Mouse (Mus musculus) liver, postnatal 0 days (tissue): ENCODE data around the gene Tmem94. TPM values are rescaled to one million over a fixed set of nuclear protein-coding genes. Genes with fewer than 3 reads are reported as not detected.

Source experiments
- ATAC-seq: fragments of 200-750 bp; cut with Nextera tagmentation; 2 replicates; pipeline ENCODE4 v1.8.0; 2017; ENCODE audit warnings: mild to moderate bottlenecking, moderate library complexity
- DNase-seq: peaks from one replicate; pipeline ENCODE4 v3.0.0-alpha.2; 2016
- H3K27ac ChIP-seq: fragments of 300-500 bp; sonication (generic); 2 replicates; pipeline ENCODE4 v1.5.1; 2014; ENCODE audit warnings: antibody characterized with exemption, moderate library complexity, mild to moderate bottlenecking, low read depth
- H3K27me3 ChIP-seq: fragments of 300-500 bp; sonication (generic); 2 replicates; pipeline ENCODE4 v1.6.1; 2014; ENCODE audit warnings: low read length, control low read depth, mixed read lengths; ENCODE audit not compliant: insufficient read depth
- H3K36me3 ChIP-seq: fragments of 300-500 bp; sonication (generic); replicated peaks from 2 replicates; pipeline ENCODE4 v1.6.1; 2014; ENCODE audit warnings: mild to moderate bottlenecking, control low read depth, low read length, moderate library complexity, mixed read lengths; ENCODE audit not compliant: insufficient read depth
- H3K4me1 ChIP-seq: fragments of 300-500 bp; sonication (generic); 2 replicates; pipeline ENCODE4 v1.6.1; 2014; ENCODE audit warnings: antibody characterized with exemption, mild to moderate bottlenecking, control low read depth; ENCODE audit not compliant: insufficient read depth
- H3K4me2 ChIP-seq: fragments of 300-500 bp; sonication (generic); 2 replicates; pipeline ENCODE4 v1.6.1; 2014; ENCODE audit warnings: low read depth, mild to moderate bottlenecking, low read length, moderate library complexity, mixed read lengths
- H3K4me3 ChIP-seq: fragments of 300-500 bp; sonication (generic); 2 replicates; pipeline ENCODE4 v1.5.1; 2014; ENCODE audit warnings: low read depth, low read length
- H3K9ac ChIP-seq: fragments of 300-500 bp; sonication (generic); replicated peaks from 2 replicates; pipeline ENCODE4 v1.6.1; 2014; ENCODE audit warnings: mild to moderate bottlenecking, moderate library complexity
- H3K9me3 ChIP-seq: fragments of 300-500 bp; sonication (generic); 2 replicates; pipeline ENCODE4 v1.6.1; 2016; ENCODE audit warnings: mild to moderate bottlenecking, control low read depth, low read length, mixed read lengths
- CTCF ChIP-seq: sonication (generic); IDR thresholded peaks from 2 replicates; pipeline ENCODE4 v1.5.1; 2016; ENCODE audit warnings: antibody characterized with exemption, low read depth
- EP300 ChIP-seq: IDR thresholded peaks from 2 replicates; pipeline ENCODE4 v1.6.1; 2016; ENCODE audit warnings: antibody characterized with exemption, low read depth, mild to moderate bottlenecking
- WGBS: fragments of 180-500 bp; shearing (Covaris S2); extraction: QIAGEN DNeasy Blood & Tissue Kit; methylation state at CpG from one replicate; pipeline ENCODE4 v1.1.7; 2014; ENCODE audit not compliant: insufficient replicate concordance; 5-methylcytosine and 5-hydroxymethylcytosine counted together
- polyA plus RNA-seq: library from polyadenylated mRNA; unstranded; fragments of >200 nt; fragmentation: Nextera tagmentation; extraction: Ambion mirVana; gene quantifications from 2 replicates; pipeline ENCODE4 v1.2.1, GENCODE M21; 2015

The Tmem94 gene
- 4.1 and 4.2 TPM in 2 replicates for polyA plus RNA-seq

DNA sequence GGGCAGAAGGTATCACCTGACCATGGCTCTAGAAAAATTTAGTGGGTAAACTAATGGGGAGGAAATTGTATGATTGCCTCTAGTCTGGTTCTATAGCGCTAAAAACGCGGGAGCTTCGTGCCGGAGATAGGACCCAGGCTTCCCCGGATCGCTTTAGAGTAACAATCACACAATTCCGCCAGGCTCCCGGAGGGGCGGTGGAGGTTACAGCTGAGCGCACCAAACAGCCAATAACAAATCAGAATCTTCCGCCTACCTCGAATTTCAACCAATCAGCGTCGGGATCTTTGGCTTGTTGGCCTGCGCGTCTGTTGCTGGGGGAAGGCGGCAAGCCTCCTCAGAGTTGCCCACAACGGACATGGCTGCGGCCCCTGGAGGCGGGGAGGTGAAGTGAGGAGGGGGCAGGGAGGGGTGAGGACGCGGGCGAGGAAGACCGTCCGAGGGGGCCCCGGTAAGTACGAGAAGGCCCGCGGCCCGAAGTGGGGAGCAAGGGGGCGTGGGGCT, at the start of gene Tmem94:
Tmem94 (plus strand) TSS at position 331 of the 504 bp plus-strand sequence.
- Histone ChIP-seq H3K4me1 (peaks cover 19% of the 10 kb centered on the region), H3K4me2 (peak within 1 kb of the TSS; percentile 84), H3K36me3 (no peaks in the 10 kb centered on the region), H3K4me3 (peak within 1 kb of the TSS; percentile 82), H3K9ac (peak within 1 kb of the TSS; percentile 87), H3K9me3 (no peaks in the 10 kb centered on the region), H3K27ac (peak within 1 kb of the TSS; percentile 83), H3K27me3 (no peaks in the 10 kb centered on the region)
- peak; percentile 45 for TF ChIP-seq CTCF
- peak; percentile 95 for TF ChIP-seq EP300
- ATAC-seq (peak; percentile 95), DNase-seq (peak; percentile 97)
- under 1% methylated on average over 32 of the region's 32 CpGs for WGBS

DNA sequence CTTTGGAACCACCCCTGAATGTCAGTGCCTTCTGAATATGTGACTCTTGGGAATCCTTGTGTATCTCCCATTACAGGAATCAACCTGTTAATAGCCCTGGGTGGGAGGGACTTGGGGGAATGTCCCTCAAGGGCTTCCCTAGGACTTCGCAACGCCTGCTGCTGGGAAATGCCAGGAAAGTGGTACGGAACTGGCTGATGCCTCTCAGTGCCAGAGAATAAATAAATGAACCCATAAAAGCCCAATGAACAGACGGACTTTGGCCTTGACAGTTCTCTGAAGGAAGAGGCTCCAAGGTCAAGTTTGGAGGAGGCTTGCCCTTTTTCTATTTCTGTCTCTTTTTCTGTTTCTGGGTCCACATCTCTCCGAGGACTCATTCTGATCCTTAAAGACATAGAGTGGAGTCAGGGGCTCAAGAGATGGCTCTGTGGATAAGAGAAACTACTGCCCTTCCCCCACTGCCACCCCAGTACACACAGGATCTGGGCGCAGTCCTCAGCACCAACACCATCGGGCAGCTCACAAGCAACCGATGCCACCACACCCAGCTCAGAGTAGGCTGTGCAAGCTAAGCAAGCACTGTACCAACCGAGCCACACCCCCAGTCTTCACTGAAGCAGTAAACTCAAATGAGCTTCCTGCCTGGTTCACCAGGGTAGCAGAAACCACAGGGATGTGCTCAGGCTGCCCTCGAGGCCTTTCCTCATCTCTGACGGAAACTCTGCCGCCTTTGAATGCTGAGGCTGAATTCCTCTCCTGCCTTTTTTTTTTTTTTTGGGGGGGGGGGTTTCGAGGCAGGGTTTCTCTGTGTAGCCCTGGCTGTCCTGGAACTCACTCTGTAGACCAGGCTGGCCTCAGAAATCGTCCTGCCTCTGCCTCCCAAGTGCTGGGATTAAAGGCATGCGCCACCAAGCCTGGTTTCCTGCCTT, 48.6 kb upstream of the Tmem94 start:
- Histone ChIP-seq H3K27me3 (no peaks in the 10 kb centered on the region), H3K4me2 (0 out of 2 replicates have a peak overlapping the region, but pooled peaks have one; percentile 27), H3K4me3 (no peak overlapping the region), H3K9ac (no peak overlapping the region), H3K4me1 (peaks cover 24% of the 10 kb centered on the region), H3K36me3 (no peaks in the 10 kb centered on the region), H3K9me3 (no peaks in the 10 kb centered on the region), H3K27ac (peak overlapping the region; percentile 60; the same call in 1 of the 2 replicates)
- peak; percentile 49 for DNase-seq
- ATAC-seq: no peak
- TF ChIP-seq CTCF: no peak
- TF ChIP-seq EP300: no peak
- WGBS: 50% methylated on average over 15 of the region's 15 CpGs

DNA sequence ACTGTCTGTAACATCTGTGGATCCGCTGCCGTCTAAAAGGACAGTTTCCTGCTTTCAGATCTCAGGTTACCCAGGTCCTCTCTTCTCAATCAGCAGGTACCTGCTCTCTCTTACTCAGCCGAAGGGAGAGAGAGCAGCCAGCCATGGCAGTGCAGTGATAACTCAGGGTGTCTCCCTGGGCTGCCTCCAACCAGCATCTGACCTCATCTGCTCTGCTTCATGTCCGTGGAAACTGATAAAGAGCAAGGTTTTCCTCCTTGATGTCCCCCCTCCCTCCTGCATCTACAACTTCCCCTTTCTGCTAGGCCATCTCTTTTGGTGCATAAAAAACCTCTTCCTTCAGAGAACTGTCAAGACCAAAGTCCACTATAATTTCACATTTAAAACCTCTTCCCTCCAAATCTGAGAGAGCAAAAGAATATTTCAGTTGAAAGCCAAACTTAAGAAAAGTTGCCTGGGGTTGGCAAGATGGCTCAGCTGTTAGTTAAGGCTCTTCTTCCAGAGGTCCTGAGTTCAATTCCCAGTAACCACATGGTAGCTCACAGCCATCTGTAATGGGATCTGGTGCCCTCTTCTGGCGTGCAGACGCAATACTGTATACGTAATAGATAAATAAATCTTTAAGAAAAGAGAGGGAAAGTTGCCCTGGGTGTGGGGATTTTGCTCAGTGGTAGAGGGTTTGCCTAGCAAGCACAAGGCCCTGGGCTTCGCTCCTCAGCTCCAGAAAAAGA, 47.4 kb upstream of the Tmem94 start:
- H3K36me3 ChIP-seq: no peaks in the 10 kb centered on the region
- no peaks in the 10 kb centered on the region for H3K9me3 ChIP-seq
- peak; percentile 75 for TF ChIP-seq CTCF
- peak; percentile 60; the same call in 1 of the 2 replicates for TF ChIP-seq EP300
- DNase-seq (peak; percentile 40), ATAC-seq (peak; percentile 82)
- WGBS: 28% methylated on average over 8 of the region's 8 CpGs
- H3K27ac ChIP-seq: peak overlapping the region; percentile 60
- H3K4me1 ChIP-seq: peaks cover 18% of the 10 kb centered on the region
- no peaks in the 10 kb centered on the region for H3K27me3 ChIP-seq
- H3K4me3 ChIP-seq: no peak overlapping the region
- H3K4me2 ChIP-seq: peak overlapping the region; percentile 27; the same call in 1 of the 2 replicates
- no peak overlapping the region for H3K9ac ChIP-seq

DNA sequence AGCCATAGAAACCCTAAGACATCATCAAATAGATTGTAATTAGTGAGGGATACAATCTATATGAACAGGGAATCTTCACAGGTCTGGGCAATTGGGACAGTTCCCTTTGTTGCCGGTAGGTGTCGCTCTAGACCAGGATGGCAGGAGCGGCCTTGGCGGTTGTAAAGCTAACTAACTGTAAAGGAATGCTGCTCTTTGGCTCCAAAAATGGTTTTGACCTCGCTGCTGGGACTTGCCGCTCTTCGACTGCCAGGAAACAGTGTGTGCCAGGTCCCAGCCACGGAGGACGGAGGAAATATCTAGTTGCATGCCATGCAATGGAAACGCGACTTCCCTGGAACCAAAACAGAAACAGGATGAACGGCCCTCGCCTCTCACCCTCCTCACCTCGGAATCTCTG, 42.6 kb upstream of the Tmem94 start:
- Histone ChIP-seq H3K9ac (no peak overlapping the region), H3K4me3 (no peak overlapping the region), H3K27me3 (no peaks in the 10 kb centered on the region), H3K27ac (no peak overlapping the region), H3K9me3 (no peaks in the 10 kb centered on the region), H3K4me2 (peak overlapping the region; percentile 44), H3K4me1 (0 out of 2 replicates have a peak, but pooled peaks cover under 1% of the 10 kb centered on the region), H3K36me3 (no peaks in the 10 kb centered on the region)
- ATAC-seq: peak; percentile 43
- DNase-seq: peak; percentile 83
- WGBS: 17% methylated on average over 14 of the region's 14 CpGs
- peak; percentile 99 for TF ChIP-seq CTCF
- TF ChIP-seq EP300: no peak

GRCm38 (mm10) chr11:115723231-115723630, 42.0 kb upstream of the Tmem94 start:
- H3K9ac ChIP-seq: no peak overlapping the region
- H3K4me2 ChIP-seq: no peak overlapping the region
- no peaks in the 10 kb centered on the region for H3K9me3 ChIP-seq
- no peak overlapping the region for H3K27ac ChIP-seq
- H3K36me3 ChIP-seq: no peaks in the 10 kb centered on the region
- DNase-seq: no peak
- H3K4me1 ChIP-seq: no peaks in the 10 kb centered on the region
- ATAC-seq: no peak
- 76% methylated on average over 2 of the region's 2 CpGs for WGBS
- no peak for TF ChIP-seq EP300
- no peak for TF ChIP-seq CTCF
- H3K27me3 ChIP-seq: no peaks in the 10 kb centered on the region
- H3K4me3 ChIP-seq: no peak overlapping the region
